Mouse (Mus musculus): ENCODE results near the gene Synj1. TPM values are rescaled to one million over a fixed set of nuclear protein-coding genes. Genes with fewer than 3 reads are reported as not detected.

The Synj1 gene
- 15.6 and 15.8 TPM in 2 replicates for polyA plus RNA-seq (2014; fragmentation: Nextera tagmentation; extraction: Ambion mirVana)

GRCm38 (mm10) chr16:91011021-91011683 lies at the start of gene Synj1:
Gene Synj1, minus strand, starts transcription at chr16:91011308.
- Histone ChIP-seq H3K4me3 (ENCODE audit: low read depth, low read length) (peak within 1 kb of the TSS; percentile 89), H3K4me1 (ENCODE audit: control insufficient read depth, insufficient read depth, low read length) (peaks cover 8% of the 10 kb centered on the region), H3K27me3 (replicated peaks; ENCODE audit: control insufficient read depth, insufficient read depth, low read length) (no peaks in the 10 kb centered on the region), H3K9me3 (ENCODE audit: control insufficient read depth, low read length) (no peaks in the 10 kb centered on the region), H3K4me2 (ENCODE audit: low read depth, low read length) (peak within 1 kb of the TSS; percentile 89), H3K9ac (ENCODE audit: low read depth, low read length) (peak within 1 kb of the TSS; percentile 80), H3K27ac (replicated peaks; ENCODE audit: low read depth, low read length) (peak within 1 kb of the TSS; percentile 85), H3K36me3 (ENCODE audit: control insufficient read depth, insufficient read depth, low read length) (peaks cover 28% of the 10 kb centered on the region)
- peak; percentile 96 for DNase-seq (ENCODE audit: low spot score)
- ATAC-seq (ENCODE audit: low read depth) = peak; percentile 96
- WGBS = under 1% methylated on average over 41 of the region's 66 CpGs

GRCm38 (mm10) chr16:91057741-91058140 lies 46.6 kb upstream of the Synj1 start:
- Histone ChIP-seq H3K36me3 (ENCODE audit: control insufficient read depth, insufficient read depth, low read length) (no peaks in the 10 kb centered on the region), H3K4me1 (ENCODE audit: control insufficient read depth, insufficient read depth, low read length) (0 out of 2 replicates have a peak, but pooled peaks cover 4% of the 10 kb centered on the region), H3K9me3 (ENCODE audit: control insufficient read depth, low read length) (no peaks in the 10 kb centered on the region), H3K9ac (ENCODE audit: low read depth, low read length) (no peak overlapping the region), H3K27ac (replicated peaks; ENCODE audit: low read depth, low read length) (no peak overlapping the region), H3K4me2 (ENCODE audit: low read depth, low read length) (no peak overlapping the region), H3K27me3 (replicated peaks; ENCODE audit: control insufficient read depth, insufficient read depth, low read length) (no peaks in the 10 kb centered on the region), H3K4me3 (ENCODE audit: low read depth, low read length) (no peak overlapping the region)
- DNase-seq (ENCODE audit: low spot score) = no peak
- ATAC-seq (ENCODE audit: low read depth) = no peak
- 62% methylated on average over 6 of the region's 6 CpGs for WGBS

DNA sequence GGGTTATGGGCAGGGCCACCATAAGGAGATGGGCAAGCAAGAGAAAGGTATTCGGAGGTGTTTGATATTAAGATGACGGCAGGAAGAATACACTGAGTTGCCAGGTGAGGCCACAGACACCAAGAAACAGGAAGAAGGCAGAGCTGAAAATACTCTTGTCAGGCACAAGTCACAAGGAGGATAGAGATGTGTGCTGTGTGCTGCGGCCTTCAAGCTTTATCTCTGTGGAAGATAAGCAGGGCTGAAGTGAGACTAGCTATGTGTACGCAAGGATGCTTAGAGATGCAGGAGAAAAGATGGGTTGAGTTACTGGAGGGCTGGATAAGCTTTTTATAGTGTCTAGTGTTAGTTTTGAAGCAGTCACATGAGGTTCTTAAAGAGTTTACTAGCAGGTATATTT lies 46.2 kb upstream of the Synj1 start:
- Histone ChIP-seq H3K4me2 (ENCODE audit: low read depth, low read length) (no peak overlapping the region), H3K4me1 (ENCODE audit: control insufficient read depth, insufficient read depth, low read length) (0 out of 2 replicates have a peak, but pooled peaks cover 4% of the 10 kb centered on the region), H3K27ac (replicated peaks; ENCODE audit: low read depth, low read length) (no peak overlapping the region), H3K36me3 (ENCODE audit: control insufficient read depth, insufficient read depth, low read length) (no peaks in the 10 kb centered on the region), H3K9ac (ENCODE audit: low read depth, low read length) (no peak overlapping the region), H3K27me3 (replicated peaks; ENCODE audit: control insufficient read depth, insufficient read depth, low read length) (no peaks in the 10 kb centered on the region), H3K9me3 (ENCODE audit: control insufficient read depth, low read length) (no peaks in the 10 kb centered on the region), H3K4me3 (ENCODE audit: low read depth, low read length) (no peak overlapping the region)
- DNase-seq (ENCODE audit: low spot score) = no peak
- WGBS = 87% methylated on average over 4 of the region's 4 CpGs
- no peak for ATAC-seq (ENCODE audit: low read depth)

DNA sequence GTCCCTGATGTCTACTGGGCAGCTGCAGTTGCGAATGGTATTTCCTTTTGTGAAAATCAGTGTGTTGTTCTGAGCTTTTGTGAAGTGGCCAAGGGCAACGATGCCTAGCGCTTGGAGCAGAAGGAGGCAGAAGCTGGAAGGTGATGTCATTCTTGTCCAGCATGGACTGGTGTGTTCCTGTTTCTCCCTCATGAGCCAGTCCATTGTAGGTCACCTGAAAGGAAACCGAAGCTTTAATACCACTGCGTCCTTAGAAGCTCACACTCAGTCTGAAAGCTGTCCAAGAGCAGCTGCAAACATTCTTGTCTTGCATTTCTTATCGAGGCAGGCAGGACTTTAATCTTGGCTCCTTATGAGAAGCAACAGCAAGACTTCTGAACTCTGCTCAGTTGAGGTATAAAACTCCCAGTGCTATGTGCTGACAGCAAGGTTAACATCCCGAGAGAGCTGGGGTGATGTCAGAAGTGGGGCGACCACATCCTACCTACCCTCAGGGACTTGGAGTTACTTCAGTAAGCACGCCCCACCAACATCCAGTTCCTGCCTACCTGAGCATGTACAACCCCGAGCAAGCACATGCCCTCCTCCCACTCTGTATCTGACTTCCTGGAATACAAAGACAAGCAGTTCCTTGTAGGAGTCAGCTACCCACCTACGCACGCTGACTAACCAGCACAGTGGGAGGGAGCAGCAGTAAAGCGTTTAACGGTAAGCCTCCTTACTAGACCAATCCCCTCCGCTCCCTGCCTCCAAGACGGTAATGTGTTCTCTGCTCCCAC lies 45.1 kb upstream of the Synj1 start:
- H3K4me2 ChIP-seq (ENCODE audit: low read depth, low read length) = no peak overlapping the region
- peak; percentile 65; the same call in 1 of the 2 replicates for ATAC-seq (ENCODE audit: low read depth)
- H3K27ac ChIP-seq (replicated peaks; ENCODE audit: low read depth, low read length) = peak overlapping the region; percentile 21; the same call in 1 of the 2 replicates
- H3K4me1 ChIP-seq (ENCODE audit: control insufficient read depth, insufficient read depth, low read length) = 0 out of 2 replicates have a peak, but pooled peaks cover 4% of the 10 kb centered on the region
- H3K9ac ChIP-seq (ENCODE audit: low read depth, low read length) = 0 out of 2 replicates have a peak overlapping the region, but pooled peaks have one; percentile 22
- DNase-seq (ENCODE audit: low spot score) = peak; percentile 29
- H3K9me3 ChIP-seq (ENCODE audit: control insufficient read depth, low read length) = no peaks in the 10 kb centered on the region
- no peaks in the 10 kb centered on the region for H3K36me3 ChIP-seq (ENCODE audit: control insufficient read depth, insufficient read depth, low read length)
- H3K4me3 ChIP-seq (ENCODE audit: low read depth, low read length) = no peak overlapping the region
- 49% methylated on average over 16 of the region's 16 CpGs for WGBS
- no peaks in the 10 kb centered on the region for H3K27me3 ChIP-seq (replicated peaks; ENCODE audit: control insufficient read depth, insufficient read depth, low read length)

DNA sequence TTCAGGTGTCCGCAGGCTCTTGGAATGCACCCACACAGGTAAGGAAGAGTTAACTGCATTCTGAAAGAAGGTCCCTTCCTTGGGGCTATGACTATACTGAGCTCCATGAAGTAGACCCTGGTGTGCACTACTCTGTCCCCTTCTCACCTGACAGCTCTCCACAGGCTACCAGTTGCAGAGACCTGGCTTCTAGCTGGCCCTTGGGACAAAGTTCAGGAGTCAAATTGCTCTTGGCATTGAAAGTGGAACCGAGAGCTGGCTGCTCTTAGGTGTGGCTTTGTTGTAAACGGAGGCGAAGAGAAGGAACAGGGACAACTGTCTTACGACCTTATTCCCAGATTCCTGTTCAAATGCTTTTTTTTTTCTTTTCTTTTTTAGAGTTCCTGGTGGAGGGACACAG lies 44.0 kb upstream of the Synj1 start:
- H3K36me3 ChIP-seq (ENCODE audit: control insufficient read depth, insufficient read depth, low read length) = no peaks in the 10 kb centered on the region
- 69% methylated on average over 5 of the region's 5 CpGs for WGBS
- no peak overlapping the region for H3K4me2 ChIP-seq (ENCODE audit: low read depth, low read length)
- no peak overlapping the region for H3K9ac ChIP-seq (ENCODE audit: low read depth, low read length)
- no peak overlapping the region for H3K27ac ChIP-seq (replicated peaks; ENCODE audit: low read depth, low read length)
- no peaks in the 10 kb centered on the region for H3K9me3 ChIP-seq (ENCODE audit: control insufficient read depth, low read length)
- ATAC-seq (ENCODE audit: low read depth) = no peak
- no peak overlapping the region for H3K4me3 ChIP-seq (ENCODE audit: low read depth, low read length)
- H3K4me1 ChIP-seq (ENCODE audit: control insufficient read depth, insufficient read depth, low read length) = 0 out of 2 replicates have a peak, but pooled peaks cover 4% of the 10 kb centered on the region
- no peaks in the 10 kb centered on the region for H3K27me3 ChIP-seq (replicated peaks; ENCODE audit: control insufficient read depth, insufficient read depth, low read length)
- DNase-seq (ENCODE audit: low spot score) = no peak

DNA sequence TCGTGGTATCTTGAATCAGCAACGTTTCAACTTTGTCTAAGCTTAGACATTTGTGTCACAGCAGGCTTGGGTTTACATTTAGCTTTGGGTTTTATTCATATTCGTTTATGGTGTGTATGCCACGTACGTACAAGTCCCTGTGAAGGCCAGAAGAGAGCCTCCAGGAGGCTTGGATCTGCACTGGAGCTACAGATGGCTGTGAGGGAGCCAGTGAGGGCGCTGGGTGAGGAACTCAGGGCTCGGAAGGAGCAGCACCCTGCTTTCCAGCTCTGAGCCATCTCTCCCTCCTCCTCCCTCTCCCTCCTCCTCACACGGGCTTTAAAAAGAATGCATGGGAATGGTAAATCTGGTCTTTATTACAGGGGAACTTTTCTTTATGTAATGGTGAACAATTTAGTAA lies 42.5 kb upstream of the Synj1 start:
- H3K36me3 ChIP-seq (ENCODE audit: control insufficient read depth, insufficient read depth, low read length) = no peaks in the 10 kb centered on the region
- 46% methylated on average over 8 of the region's 8 CpGs for WGBS
- 0 out of 2 replicates have a peak, but pooled peaks cover 4% of the 10 kb centered on the region for H3K4me1 ChIP-seq (ENCODE audit: control insufficient read depth, insufficient read depth, low read length)
- no peak overlapping the region for H3K4me2 ChIP-seq (ENCODE audit: low read depth, low read length)
- H3K9me3 ChIP-seq (ENCODE audit: control insufficient read depth, low read length) = no peaks in the 10 kb centered on the region
- DNase-seq (ENCODE audit: low spot score) (no peak), ATAC-seq (ENCODE audit: low read depth) (no peak)
- no peak overlapping the region for H3K4me3 ChIP-seq (ENCODE audit: low read depth, low read length)
- no peaks in the 10 kb centered on the region for H3K27me3 ChIP-seq (replicated peaks; ENCODE audit: control insufficient read depth, insufficient read depth, low read length)
- H3K9ac ChIP-seq (ENCODE audit: low read depth, low read length) = no peak overlapping the region
- no peak overlapping the region for H3K27ac ChIP-seq (replicated peaks; ENCODE audit: low read depth, low read length)

- Histone ChIP-seq H3K4me3 (ENCODE audit: low read depth, low read length) (no peak overlapping the region), H3K9ac (ENCODE audit: low read depth, low read length) (no peak overlapping the region), H3K4me2 (ENCODE audit: low read depth, low read length) (peak overlapping the region; percentile 76; the same call in 1 of the 2 replicates), H3K27ac (replicated peaks; ENCODE audit: low read depth, low read length) (no peak overlapping the region), H3K36me3 (ENCODE audit: control insufficient read depth, insufficient read depth, low read length) (peaks cover 12% of the 10 kb centered on the region), H3K9me3 (ENCODE audit: control insufficient read depth, low read length) (no peaks in the 10 kb centered on the region), H3K27me3 (replicated peaks; ENCODE audit: control insufficient read depth, insufficient read depth, low read length) (no peaks in the 10 kb centered on the region), H3K4me1 (ENCODE audit: control insufficient read depth, insufficient read depth, low read length) (peaks cover 10% of the 10 kb centered on the region)
- ATAC-seq (ENCODE audit: low read depth) = no peak
- 60% methylated on average over 8 of the region's 8 CpGs for WGBS
- peak; percentile 24 for DNase-seq (ENCODE audit: low spot score)
These were observed 34.4 kb upstream of the Synj1 start for GRCm38 (mm10) chr16:91045511-91045910.

- Histone ChIP-seq H3K27ac (replicated peaks; ENCODE audit: low read depth, low read length) (peak within 1 kb of the TSS; percentile 96), H3K4me2 (ENCODE audit: low read depth, low read length) (peak within 1 kb of the TSS; percentile 89), H3K27me3 (replicated peaks; ENCODE audit: control insufficient read depth, insufficient read depth, low read length) (no peaks in the 10 kb centered on the region), H3K4me1 (ENCODE audit: control insufficient read depth, insufficient read depth, low read length) (peaks cover 10% of the 10 kb centered on the region), H3K9ac (ENCODE audit: low read depth, low read length) (peak within 1 kb of the TSS; percentile 96), H3K36me3 (ENCODE audit: control insufficient read depth, insufficient read depth, low read length) (peaks cover 17% of the 10 kb centered on the region), H3K4me3 (ENCODE audit: low read depth, low read length) (peak within 1 kb of the TSS; percentile 97), H3K9me3 (ENCODE audit: control insufficient read depth, low read length) (no peaks in the 10 kb centered on the region)
- ATAC-seq (ENCODE audit: low read depth) (peak; percentile 98), DNase-seq (ENCODE audit: low spot score) (peak; percentile 99)
- 3% methylated on average over 57 of the region's 70 CpGs for WGBS
These were observed 33.4 kb upstream of the Synj1 start, which contains the start of gene Paxbp1 for GRCm38 (mm10) chr16:91044270-91045182. Gene Paxbp1, minus strand, starts transcription at chr16:91044543.
